Mouse (Mus musculus) midbrain, embryonic 15.5 days (tissue): ENCODE data around the gene Col5a1. TPM values are rescaled to one million over a fixed set of nuclear protein-coding genes. Genes with fewer than 3 reads are reported as not detected.

Experiments
- ATAC-seq: fragments of 200-750 bp; cut with Nextera tagmentation; replicated peaks from 2 replicates; pipeline ENCODE4 v1.8.0; 2017; ENCODE audit warnings: moderate TSS enrichment
- H3K27ac ChIP-seq: fragments of 300-500 bp; sonication (generic); 2 replicates; pipeline ENCODE4 v1.5.1; 2015; ENCODE audit warnings: mild to moderate bottlenecking, inconsistent platforms
- H3K27me3 ChIP-seq: fragments of 300-500 bp; sonication (generic); replicated peaks from 2 replicates; pipeline ENCODE4 v1.6.1; 2015; ENCODE audit warnings: inconsistent platforms
- H3K36me3 ChIP-seq: fragments of 300-500 bp; sonication (generic); replicated peaks from 2 replicates; pipeline ENCODE4 v1.6.1; 2015; ENCODE audit warnings: inconsistent platforms
- H3K4me1 ChIP-seq: fragments of 300-500 bp; sonication (generic); 2 replicates; pipeline ENCODE4 v1.6.1; 2015; ENCODE audit warnings: inconsistent platforms
- H3K4me2 ChIP-seq: fragments of 300-500 bp; sonication (generic); 2 replicates; pipeline ENCODE4 v1.6.1; 2015; ENCODE audit warnings: inconsistent platforms, mild to moderate bottlenecking, moderate library complexity
- H3K4me3 ChIP-seq: fragments of 300-500 bp; sonication (generic); 2 replicates; pipeline ENCODE4 v1.5.1; 2015; ENCODE audit warnings: mild to moderate bottlenecking, inconsistent platforms
- H3K9ac ChIP-seq: fragments of 300-500 bp; sonication (generic); 2 replicates; pipeline ENCODE4 v1.6.1; 2015; ENCODE audit warnings: mild to moderate bottlenecking, inconsistent platforms
- H3K9me3 ChIP-seq: fragments of 300-500 bp; sonication (generic); 2 replicates; pipeline ENCODE4 v1.6.1; 2016; ENCODE audit warnings: inconsistent platforms
- WGBS: fragments of 180-500 bp; shearing (Covaris S2); methylation state at CpG from one replicate; pipeline ENCODE4 v1.1.7; 2015; ENCODE audit warnings: mixed read lengths; 5-methylcytosine and 5-hydroxymethylcytosine counted together
- polyA plus RNA-seq: library from polyadenylated mRNA; unstranded; fragments of >200 nt; fragmentation: Nextera tagmentation; extraction: Ambion mirVana; gene quantifications from 2 replicates; pipeline ENCODE4 v1.2.1, GENCODE M21; 2015

Gene Col5a1
- polyA plus RNA-seq, 1 experiment from 2014 or later: 8.7 TPM

DNA sequence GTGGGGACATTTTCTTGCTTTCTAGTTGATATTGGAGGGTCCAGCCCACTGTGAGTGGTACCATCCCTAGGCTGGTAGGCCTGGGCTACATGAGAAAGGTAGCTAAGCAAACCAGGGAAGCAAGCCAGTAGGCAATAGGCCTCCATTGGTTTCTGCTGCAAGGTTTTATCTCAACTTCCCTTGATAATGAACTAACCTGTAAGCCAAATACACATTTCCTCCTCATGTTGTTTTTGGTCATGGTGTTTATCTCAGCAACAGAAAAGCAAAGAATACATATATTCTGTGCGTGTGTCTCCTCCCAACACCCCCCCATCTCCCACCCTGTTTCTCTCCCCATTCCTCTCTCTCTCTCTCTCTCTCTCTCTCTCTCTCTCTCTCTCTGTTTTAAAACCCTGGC lies 173.7 kb downstream of the Col5a1 start:
- H3K9ac ChIP-seq: no peak overlapping the region
- ATAC-seq: no peak
- 82% methylated on average over 1 of the region's 1 CpGs for WGBS

DNA sequence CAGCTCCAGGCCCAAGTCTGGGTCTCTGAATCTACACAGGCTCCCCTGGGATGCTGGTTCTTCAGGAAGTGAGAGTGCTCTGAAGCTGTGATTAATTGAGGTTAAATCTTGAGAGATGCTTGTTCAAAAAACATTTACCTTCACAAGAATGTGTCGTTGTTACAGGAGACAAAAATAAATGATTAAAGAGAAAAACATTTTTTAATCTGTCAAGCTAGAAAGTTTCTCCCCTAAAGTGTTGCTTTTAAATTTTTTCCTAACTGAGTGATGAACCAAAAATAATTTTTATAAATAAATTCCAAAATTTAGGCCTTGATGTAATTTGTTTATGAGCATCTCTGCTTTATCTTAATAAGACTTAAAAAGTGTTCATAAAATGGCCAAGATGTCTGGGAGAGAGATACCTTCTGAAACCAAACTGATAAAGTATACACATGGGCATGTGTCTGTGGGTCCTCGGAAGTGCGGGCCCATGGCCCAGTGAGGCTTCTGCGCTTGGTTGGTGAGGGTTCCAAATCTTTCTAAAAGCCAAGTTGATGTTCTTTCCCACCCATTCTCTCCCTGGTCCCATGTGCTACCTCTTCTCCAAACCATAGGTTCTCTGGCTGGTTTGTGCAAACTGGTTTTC lies 177.6 kb downstream of the Col5a1 start:
- no peak overlapping the region for H3K9ac ChIP-seq
- WGBS: 89% methylated on average over 4 of the region's 4 CpGs
- H3K9me3 ChIP-seq: no peaks in the 10 kb centered on the region
- H3K4me3 ChIP-seq: no peak overlapping the region
- H3K36me3 ChIP-seq: no peaks in the 10 kb centered on the region
- no peak overlapping the region for H3K4me2 ChIP-seq
- no peaks in the 10 kb centered on the region for H3K27me3 ChIP-seq
- H3K27ac ChIP-seq: no peak overlapping the region
- no peak for ATAC-seq
- H3K4me1 ChIP-seq: peaks cover 9% of the 10 kb centered on the region

More for the DNA sequence above, 173.7 kb downstream of the Col5a1 start:
- H3K36me3 ChIP-seq: no peaks in the 10 kb centered on the region
- H3K4me3 ChIP-seq: no peak overlapping the region
- no peak overlapping the region for H3K4me2 ChIP-seq
- no peaks in the 10 kb centered on the region for H3K9me3 ChIP-seq
- H3K27me3 ChIP-seq: no peaks in the 10 kb centered on the region
- H3K4me1 ChIP-seq: no peaks in the 10 kb centered on the region
- no peak overlapping the region for H3K27ac ChIP-seq

DNA sequence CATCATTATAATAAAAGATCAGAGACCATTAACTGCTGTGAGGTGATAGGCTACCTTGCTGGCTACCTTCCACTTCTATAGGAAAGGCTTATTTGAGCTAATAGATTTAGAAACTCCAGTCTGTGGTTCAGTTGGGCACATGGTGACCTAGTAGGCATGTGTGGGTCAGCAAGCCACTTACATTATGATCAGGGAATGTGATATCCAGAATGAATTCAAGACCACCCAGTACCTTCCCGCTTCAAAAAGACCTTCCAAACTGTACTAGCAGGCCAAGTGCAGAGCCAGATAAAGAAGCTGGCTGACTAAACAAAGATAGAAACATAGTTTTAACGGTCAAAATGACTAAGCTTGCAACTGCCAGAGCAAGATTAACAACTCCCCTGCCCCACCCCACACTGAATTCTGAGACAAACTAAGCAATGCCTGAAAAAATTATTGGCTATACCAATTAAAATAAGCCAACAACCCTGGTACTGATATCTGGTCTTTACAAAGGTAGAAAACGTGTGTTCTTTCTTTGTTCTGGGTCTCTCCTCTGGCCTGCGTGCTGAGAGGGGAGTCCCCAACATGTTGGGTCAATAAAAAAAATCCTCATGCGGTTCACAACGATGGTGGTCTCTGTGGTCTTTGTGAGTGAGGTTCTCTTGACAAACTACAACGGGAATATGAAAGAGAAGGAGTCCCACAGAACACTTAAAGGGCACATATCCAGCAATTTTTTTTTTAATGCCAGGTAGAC lies 178.3 kb downstream of the Col5a1 start:
- H3K27ac ChIP-seq: no peak overlapping the region
- no peak for ATAC-seq
- no peak overlapping the region for H3K4me2 ChIP-seq
- no peaks in the 10 kb centered on the region for H3K36me3 ChIP-seq
- no peak overlapping the region for H3K4me3 ChIP-seq
- WGBS: 79% methylated on average over 7 of the region's 7 CpGs
- no peak overlapping the region for H3K9ac ChIP-seq
- H3K4me1 ChIP-seq: peaks cover 11% of the 10 kb centered on the region
- no peaks in the 10 kb centered on the region for H3K27me3 ChIP-seq
- H3K9me3 ChIP-seq: no peaks in the 10 kb centered on the region

DNA sequence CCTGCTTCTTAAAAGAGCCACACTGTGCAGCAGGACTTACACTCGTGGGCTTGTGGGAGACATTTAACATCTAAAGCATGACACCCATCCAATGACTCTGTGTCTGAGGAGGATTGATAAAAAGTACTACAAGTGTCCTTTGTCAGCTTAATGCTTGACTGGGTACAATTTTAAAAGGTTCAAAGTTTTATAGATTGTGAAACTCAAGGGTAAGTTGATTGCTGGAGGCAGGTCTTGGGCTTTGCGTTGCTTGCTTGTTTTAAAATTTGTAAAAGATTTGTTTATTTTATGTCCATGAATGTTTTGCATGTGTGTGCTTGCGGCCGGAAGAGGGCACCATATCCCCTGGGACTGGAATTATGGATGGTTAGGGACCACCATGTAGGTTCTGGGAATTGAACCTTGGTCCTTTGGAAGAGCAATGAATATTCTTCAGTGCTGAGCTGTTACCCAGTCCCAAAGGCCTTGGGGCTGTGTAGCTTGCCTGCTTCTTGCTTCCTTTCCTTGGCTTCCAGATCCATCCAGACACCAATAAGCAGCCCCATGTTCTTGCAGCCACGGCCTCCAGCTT lies 178.9 kb downstream of the Col5a1 start:
- H3K27me3 ChIP-seq: no peaks in the 10 kb centered on the region
- 87% methylated on average over 5 of the region's 5 CpGs for WGBS
- H3K9ac ChIP-seq: no peak overlapping the region
- no peak for ATAC-seq
- H3K4me2 ChIP-seq: no peak overlapping the region
- peaks cover 11% of the 10 kb centered on the region for H3K4me1 ChIP-seq
- no peak overlapping the region for H3K4me3 ChIP-seq
- no peak overlapping the region for H3K27ac ChIP-seq
- H3K9me3 ChIP-seq: no peaks in the 10 kb centered on the region
- H3K36me3 ChIP-seq: no peaks in the 10 kb centered on the region

DNA sequence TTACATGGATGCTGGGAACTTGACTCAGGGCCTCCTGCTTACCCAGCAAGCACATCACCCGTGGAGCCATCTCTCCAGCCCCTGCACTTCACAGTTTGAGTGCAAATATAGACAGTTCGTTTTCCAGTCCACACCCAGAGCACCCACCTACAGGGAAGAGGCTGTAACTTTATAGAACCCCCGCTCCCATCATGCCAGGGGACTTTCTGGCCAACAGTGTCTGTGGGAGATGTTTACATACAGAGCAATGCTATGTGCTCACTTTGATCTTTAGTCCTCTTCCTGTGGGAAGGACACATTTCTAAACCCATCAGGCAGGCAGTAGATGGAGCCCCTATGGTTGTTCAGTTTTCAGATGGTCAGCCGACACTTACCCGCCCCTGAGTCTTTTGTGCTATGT lies 180.5 kb downstream of the Col5a1 start:
- no peaks in the 10 kb centered on the region for H3K27me3 ChIP-seq
- peaks cover 11% of the 10 kb centered on the region for H3K4me1 ChIP-seq
- no peak overlapping the region for H3K4me3 ChIP-seq
- H3K9ac ChIP-seq: no peak overlapping the region
- WGBS: 75% methylated on average over 5 of the region's 5 CpGs
- H3K9me3 ChIP-seq: no peaks in the 10 kb centered on the region
- ATAC-seq: no peak
- no peak overlapping the region for H3K4me2 ChIP-seq
- H3K36me3 ChIP-seq: no peaks in the 10 kb centered on the region
- H3K27ac ChIP-seq: 0 out of 2 replicates have a peak overlapping the region, but pooled peaks have one; percentile 42

DNA sequence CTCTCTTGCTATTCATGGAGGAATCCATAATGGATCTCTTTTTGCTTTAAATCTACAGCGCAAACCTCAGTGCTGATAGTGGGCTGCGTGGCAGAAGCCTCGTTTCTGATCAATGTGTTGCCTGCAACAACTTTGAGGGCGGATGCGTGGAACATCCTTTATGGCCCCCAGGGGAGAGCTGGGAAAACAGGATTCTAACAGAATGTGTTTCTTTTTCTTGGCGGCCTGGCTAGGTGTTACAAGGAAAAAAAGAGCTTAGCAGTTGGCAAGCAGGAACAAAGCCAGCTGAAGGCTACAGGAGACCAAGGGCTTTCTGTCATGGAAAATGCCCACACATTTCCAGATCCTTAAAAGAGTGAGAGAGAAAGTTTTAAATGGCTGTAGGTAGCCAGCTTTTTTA lies 180.9 kb downstream of the Col5a1 start:
- ATAC-seq: no peak
- H3K4me2 ChIP-seq: no peak overlapping the region
- H3K4me3 ChIP-seq: no peak overlapping the region
- peaks cover 11% of the 10 kb centered on the region for H3K4me1 ChIP-seq
- H3K27ac ChIP-seq: 0 out of 2 replicates have a peak overlapping the region, but pooled peaks have one; percentile 42
- no peaks in the 10 kb centered on the region for H3K27me3 ChIP-seq
- no peak overlapping the region for H3K9ac ChIP-seq
- 65% methylated on average over 6 of the region's 6 CpGs for whole genome bisulfite sequencing
- H3K36me3 ChIP-seq: no peaks in the 10 kb centered on the region
- H3K9me3 ChIP-seq: no peaks in the 10 kb centered on the region

DNA sequence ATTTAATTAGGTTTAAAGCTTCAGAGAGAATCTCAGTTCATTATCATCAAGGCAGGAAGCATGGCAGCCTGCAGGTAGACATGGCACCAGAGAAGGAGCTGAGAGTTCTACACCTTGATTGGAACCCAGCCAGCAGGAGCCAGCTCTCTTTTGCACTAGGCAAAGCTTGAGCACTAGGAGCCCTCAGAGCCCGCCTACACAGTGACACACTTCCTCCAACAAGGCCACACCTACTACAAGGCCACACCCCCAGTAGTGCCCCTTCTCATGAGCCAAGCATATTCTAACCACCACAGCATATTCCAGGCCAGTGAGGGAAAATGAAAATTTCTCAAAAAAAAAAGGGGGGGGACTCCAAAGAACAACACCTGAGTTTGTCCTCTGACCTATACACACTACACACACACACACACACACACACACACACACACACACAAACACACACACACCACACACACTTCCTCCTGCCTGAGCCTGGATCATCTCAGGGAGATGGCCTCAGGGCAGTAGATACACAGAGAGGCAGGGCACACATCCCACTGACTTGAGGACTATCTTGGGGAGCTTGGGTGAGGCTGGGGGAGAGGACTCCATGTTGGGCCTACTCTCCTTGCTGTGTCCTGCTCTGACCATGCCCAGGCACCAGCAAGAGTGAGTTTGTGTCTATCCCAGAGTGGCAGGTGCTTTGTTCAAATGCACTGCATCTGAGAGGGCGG lies 181.8 kb downstream of the Col5a1 start:
- WGBS: 78% methylated on average over 2 of the region's 2 CpGs
- Histone ChIP-seq H3K9me3 (no peaks in the 10 kb centered on the region), H3K4me1 (peaks cover 11% of the 10 kb centered on the region), H3K27me3 (no peaks in the 10 kb centered on the region), H3K9ac (no peak overlapping the region), H3K4me2 (no peak overlapping the region), H3K4me3 (no peak overlapping the region), H3K27ac (no peak overlapping the region), H3K36me3 (no peaks in the 10 kb centered on the region)
- no peak; the same call in 1 of the 2 replicates for ATAC-seq

DNA sequence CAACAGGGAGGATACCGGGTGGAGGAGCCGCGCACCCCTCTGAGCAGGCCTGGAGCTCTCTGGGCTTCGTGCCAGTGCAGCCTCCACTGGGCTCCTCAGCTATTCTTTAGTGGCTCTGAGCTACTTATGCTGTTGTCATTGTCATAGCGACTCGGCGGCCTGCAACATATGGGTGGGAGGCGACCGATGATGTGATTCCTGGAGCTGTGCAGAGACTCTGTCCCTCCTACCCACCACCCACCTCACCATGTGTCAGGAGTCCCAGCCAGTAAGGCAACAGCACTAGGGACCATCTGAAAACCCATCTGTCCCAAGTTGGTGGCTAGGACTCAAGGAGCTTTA lies 182.3 kb downstream of the Col5a1 start:
- Histone ChIP-seq H3K9ac (no peak overlapping the region), H3K4me2 (no peak overlapping the region), H3K27me3 (no peaks in the 10 kb centered on the region), H3K4me3 (no peak overlapping the region), H3K36me3 (no peaks in the 10 kb centered on the region), H3K4me1 (peaks cover 11% of the 10 kb centered on the region), H3K27ac (no peak overlapping the region), H3K9me3 (no peaks in the 10 kb centered on the region)
- 60% methylated on average over 9 of the region's 9 CpGs for WGBS
- ATAC-seq: peak; percentile 69; the same call in 1 of the 2 replicates

DNA sequence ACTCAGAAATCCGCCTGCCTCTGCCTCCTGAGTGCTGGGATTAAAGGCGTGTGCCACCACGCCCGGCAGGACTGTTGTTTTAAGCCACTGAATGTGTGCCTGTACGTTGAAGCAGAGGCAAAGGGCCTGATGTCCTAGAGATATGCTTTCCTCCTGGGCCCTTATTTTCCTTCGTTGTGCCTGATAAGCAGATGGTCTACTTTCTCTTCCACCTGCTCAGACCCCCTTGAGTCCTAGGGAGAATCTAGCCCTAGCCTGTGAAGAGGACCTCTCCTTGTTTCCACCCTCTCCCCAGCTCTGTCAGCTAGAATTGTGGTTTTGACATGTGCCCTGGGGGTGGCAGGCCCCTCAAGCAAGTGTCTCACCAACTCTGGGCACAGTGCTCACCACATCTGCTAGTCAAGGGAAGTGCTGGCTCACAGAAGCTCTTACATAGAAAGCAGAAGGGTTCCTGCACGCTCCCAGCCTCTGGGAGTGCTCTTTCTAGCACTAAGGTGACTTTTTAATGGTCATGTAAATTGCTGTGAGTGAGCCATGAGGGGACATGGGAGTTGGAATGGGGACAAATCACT lies 189.5 kb downstream of the Col5a1 start:
- no peaks in the 10 kb centered on the region for H3K9me3 ChIP-seq
- H3K27me3 ChIP-seq: no peaks in the 10 kb centered on the region
- WGBS: 80% methylated on average over 7 of the region's 7 CpGs
- no peak for ATAC-seq
- no peaks in the 10 kb centered on the region for H3K36me3 ChIP-seq
- H3K9ac ChIP-seq: no peak overlapping the region
- H3K4me2 ChIP-seq: no peak overlapping the region
- H3K4me1 ChIP-seq: no peaks in the 10 kb centered on the region
- H3K4me3 ChIP-seq: no peak overlapping the region
- no peak overlapping the region for H3K27ac ChIP-seq

DNA sequence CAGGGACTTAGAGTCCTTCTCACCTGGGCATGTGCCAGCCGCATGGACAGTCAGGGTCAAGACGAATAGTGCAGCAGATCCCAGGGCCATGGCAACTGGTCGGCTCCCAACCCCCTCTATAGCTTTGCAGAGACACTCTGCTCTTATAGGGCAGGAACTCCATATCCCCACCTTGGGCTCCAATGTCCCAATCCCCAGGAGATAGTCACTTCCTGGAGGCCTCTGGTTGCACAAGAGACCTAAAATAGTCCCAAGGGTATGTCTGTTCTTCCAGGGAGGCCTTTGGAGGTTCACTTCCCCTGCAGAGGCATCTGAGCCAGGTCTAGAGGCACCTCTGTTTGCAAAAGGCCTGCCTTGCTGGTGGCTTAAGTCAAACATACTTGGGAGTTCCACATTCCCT lies 198.5 kb downstream of the Col5a1 start, which contains the start of gene Fcnb:
TSS of gene Fcnb (minus strand) at position 118 of the 400 bp plus-strand sequence.
- Histone ChIP-seq H3K4me3 (no peak within 1 kb of the TSS), H3K4me1 (peaks cover 5% of the 10 kb centered on the region; the same call in 1 of the 2 replicates), H3K9ac (no peak within 1 kb of the TSS), H3K27ac (no peak within 1 kb of the TSS), H3K4me2 (no peak within 1 kb of the TSS), H3K36me3 (no peaks in the 10 kb centered on the region), H3K9me3 (no peaks in the 10 kb centered on the region), H3K27me3 (no peaks in the 10 kb centered on the region)
- no peak for ATAC-seq
- 85% methylated on average over 3 of the region's 3 CpGs for WGBS

DNA sequence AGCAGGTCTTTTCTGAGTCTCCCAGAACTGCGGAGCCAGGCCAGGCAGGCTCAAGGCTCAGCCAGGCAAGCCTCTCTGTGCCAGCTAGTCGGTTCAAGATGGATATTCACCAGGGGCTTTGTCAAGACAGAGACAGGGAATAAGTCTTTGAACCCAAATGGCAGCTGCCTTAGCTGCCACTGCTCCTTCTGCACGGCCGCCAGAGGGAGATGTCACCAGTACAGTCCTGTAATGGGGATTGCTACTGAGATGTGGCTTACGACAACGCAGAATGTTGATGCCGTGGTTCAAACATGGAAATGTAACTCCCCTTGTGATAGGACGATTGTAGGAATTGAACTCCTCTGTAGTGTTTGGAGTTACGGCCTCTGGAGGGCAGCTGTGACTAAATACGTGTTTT lies 199.9 kb downstream of the Col5a1 start:
- Histone ChIP-seq H3K36me3 (no peaks in the 10 kb centered on the region), H3K27ac (no peak overlapping the region), H3K4me3 (no peak overlapping the region), H3K27me3 (no peaks in the 10 kb centered on the region), H3K9ac (no peak overlapping the region), H3K4me2 (no peak overlapping the region), H3K9me3 (no peaks in the 10 kb centered on the region), H3K4me1 (peaks cover 18% of the 10 kb centered on the region)
- ATAC-seq: no peak
- 80% methylated on average over 10 of the region's 10 CpGs for WGBS

DNA sequence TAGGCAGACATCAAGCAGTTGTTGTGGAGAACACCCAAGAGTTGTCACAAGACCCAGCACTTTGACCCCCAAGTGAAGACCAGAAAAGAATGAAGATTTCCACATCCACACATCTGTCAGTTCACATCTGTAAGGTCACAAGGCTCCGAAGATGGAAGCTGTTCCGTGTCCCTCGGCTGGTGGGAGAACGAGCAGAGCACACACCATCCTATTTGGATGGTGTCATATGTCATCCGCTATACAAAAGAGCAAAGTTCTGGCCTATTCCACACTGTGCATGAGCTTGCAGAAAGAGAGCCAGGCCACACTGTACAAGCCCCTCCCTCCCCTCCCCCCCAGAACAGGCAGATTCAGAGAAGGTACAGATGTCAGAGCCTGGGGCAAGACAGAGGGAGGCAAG lies 202.9 kb downstream of the Col5a1 start:
- WGBS: 81% methylated on average over 5 of the region's 5 CpGs
- H3K36me3 ChIP-seq: no peaks in the 10 kb centered on the region
- H3K9ac ChIP-seq: no peak overlapping the region
- no peak overlapping the region for H3K4me3 ChIP-seq
- no peaks in the 10 kb centered on the region for H3K9me3 ChIP-seq
- no peak overlapping the region for H3K27ac ChIP-seq
- ATAC-seq: 0 out of 2 replicates have a peak, but pooled peaks have one; percentile 48
- peaks cover 26% of the 10 kb centered on the region for H3K4me1 ChIP-seq
- H3K4me2 ChIP-seq: no peak overlapping the region
- H3K27me3 ChIP-seq: no peaks in the 10 kb centered on the region
